Mouse (Mus musculus) cerebellum, adult 9-10 months (tissue): ENCODE results near the gene Ubxn6.

Source experiments
- DNase-seq: peaks from one replicate; pipeline ENCODE4 v3.0.0; 2022

Ubxn6 gene

DNA sequence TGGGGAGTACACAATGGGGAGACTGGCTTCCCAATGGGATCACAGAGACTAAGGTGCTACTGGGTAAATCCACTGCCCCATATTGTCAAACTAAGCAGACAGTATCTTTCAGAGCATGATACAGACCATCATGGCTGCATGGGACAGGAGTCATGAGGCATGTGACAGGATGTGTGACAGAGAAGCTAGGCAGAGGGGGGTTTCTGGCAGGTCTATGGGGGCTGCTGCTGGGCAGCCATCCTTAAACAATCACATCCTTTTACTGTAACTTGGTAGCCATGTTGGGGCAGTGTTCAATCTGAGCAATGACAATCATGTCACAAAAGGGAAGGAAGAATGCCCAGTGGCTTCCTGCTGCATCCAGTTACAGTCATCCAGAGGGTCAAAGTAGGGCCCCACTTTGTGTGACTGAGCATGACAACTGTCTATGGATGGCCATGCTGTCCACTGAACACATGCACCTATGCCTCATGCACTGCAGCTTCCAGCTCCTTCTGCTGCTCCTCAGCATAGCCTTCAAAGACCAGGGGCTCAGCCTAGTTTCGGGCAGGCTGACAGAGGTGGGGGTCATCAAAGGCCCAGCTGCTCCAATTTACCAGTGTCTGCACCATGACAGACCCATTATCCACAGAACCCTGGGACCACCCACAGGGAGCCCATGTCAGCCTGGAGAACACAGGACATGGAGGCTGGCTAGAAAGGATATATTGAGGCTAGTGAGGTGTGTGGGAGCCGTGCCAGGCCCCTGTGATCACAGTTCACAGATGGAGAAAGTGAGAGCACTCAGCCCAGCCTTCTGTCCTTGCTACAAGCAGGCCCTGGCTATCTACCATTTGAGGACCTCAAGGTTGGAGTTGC lies 52.5 kb downstream of the Ubxn6 start:
- peak; percentile 66 for DNase-seq

DNA sequence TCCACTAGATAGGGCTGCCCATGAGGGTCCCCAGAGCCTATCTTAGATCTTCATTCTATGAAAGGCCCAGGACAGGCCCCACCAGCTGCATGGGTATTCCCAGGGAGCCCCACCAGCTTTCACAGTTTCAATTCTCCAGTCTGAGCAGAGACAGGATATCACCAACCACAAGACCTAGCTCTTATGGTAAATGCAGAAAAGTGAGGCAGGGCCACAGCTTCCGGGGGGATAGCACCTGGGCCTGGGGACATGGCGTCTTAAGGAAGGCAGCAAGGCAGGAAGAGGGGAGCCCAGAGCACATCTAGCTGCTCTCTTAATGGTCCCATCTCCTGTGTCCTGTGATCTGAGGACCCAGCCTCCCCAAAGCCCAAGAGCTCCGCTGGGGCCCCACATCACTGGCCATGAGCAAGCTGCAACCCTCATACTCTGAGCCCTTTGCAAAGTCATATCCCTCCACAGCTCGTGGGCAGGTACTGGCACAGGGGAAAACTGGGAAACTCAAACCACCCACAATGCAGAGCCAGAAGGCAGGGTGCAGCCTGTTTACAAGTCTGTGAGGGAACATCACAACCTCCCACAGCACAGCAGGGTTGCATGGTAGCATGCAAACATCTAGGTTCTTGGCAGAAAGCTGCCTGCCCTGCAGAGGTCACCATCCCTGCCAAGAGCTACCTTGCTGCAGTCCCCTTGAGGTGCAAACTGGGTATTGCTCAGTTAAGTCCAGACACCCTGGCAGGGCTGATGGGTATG lies 53.5 kb downstream of the Ubxn6 start:
- no peak for DNase-seq

DNA sequence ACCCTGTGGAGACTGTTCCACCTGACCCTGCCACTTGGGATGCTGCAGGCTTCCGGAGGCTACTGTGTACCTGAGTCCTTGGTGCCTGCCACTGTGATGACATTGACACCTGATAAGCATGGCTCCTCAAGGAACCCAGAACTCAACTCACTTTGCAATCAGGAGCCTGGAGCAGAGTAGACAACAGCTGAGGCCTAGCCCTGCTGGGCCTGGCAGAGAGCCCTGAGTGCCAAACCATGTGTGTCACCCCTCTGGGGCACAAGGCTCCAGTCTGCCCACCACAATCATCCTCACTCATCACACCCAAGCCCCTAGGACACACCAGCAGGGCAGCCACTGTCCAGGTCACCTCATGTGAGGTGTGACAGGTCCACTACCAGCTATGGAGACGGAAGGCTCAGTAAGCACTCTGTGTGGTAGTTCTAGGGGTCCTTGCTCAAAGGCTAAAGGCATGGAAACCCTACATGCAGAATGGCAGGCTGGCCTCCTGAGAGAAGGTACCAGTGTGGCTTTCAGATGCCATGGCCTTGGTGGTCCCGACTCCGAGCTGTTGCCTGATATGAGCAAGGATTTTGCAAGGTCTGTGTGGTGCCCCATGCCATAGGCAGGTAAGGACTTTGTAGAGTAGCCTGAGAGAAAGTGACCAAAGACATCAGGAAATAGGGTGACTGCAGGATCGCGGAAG lies 54.3 kb downstream of the Ubxn6 start:
- no peak for DNase-seq

DNA sequence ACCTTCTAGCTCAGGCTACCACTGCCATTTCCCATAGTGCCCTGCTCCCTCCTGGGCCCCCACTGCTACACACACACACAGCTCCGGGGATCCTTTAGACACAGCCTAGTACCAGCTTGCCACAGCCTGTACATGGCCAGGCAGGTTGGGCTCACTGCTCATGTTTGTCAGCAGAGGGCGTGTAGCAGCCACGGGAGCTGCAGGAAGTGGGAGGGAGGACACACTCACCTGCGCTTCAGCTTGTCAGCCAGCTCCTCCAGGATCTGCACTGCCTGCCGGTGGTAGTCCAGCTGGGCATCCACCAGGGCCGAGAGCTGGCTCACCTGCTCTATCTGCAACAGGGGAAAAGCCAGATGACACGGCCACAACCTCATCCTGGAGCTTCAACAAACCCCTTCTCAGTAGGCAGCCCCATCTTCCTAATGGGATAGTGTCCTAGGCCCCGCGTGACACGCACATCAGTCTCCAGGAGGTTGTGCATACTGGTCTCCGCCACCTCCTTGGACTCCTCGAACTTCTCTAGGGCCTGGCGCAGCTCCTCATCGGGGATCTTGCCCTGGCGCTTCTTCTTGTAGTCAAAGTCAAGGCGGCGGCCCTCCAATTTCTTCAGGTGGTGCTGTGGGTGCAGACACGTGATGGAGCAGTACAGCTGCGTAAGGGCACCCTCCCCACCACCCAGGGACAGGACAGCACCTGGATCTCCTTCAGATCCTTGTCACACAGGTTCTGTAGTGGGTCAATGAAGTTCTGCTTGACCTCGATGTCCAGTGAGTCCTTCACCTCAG lies 56.3 kb downstream of the Ubxn6 start:
- peak; percentile 87 for DNase-seq

DNA sequence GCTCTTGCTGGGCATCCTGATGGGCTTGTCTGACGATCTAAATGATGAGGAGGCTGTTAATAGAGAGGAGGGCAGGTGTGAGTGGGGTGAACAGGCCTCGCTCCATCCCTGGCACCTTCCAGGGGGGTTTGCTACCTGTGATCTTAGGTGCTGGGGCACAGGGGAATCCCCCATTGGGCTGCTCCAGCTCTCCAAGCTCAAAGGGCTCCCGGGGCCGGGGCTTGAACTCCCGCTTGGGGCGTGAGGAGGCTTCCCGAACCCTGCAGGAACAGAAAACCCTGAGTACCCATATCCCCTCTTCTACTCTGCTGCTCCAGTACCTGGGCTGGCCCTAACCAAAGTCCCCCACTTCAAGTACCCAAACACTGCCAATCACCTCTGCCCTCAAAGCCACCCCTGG lies 57.0 kb downstream of the Ubxn6 start:
- peak; percentile 62 for DNase-seq
